ENCODE assay signal across 9 mouse cellular contexts in the genomic region with DNA sequence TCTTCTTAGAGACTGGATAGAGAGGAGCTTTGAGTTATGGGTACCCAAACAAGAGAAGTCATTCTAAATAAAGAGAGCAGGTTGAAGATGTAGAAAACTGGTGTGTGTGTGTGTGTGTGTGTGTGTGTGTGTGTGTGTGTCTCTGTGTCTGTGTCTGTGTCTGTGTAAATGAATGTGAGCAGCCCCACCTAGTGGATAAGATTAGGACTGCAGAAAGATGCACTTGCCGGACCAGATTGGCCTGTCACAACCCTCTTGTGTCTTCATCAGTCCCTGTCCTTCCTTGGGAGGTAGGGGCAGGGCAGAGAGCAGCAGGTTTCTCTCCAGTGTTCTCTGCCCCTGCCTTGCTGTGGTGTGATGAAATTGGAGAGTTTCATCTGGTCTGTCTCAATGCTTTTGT. TPM values are rescaled to one million over a fixed set of nuclear protein-coding genes. Genes with fewer than 3 reads are reported as not detected.
DNase-seq lines count a peak whose midpoint lies in the region; ATAC-seq lines count a peak whose summit lies in the region.
"Had no signal": no experiment of that assay in that cellular context is flagged by ENCODE, and none has a peak within 500 bp of the region (broad histone marks: within the 10 kb centered on the region; RNA-seq: fewer than 3 reads in every experiment).

No protein-coding gene starts in this region.

- H3K27me3 ChIP-seq in midbrain, embryonic 14.5 days (ENCODE audit: control insufficient read depth, insufficient read depth, low read length), result no peaks in the 10 kb centered on the region
- H3K27me3 ChIP-seq in midbrain, embryonic 15.5 days (replicated peaks), result no peaks in the 10 kb centered on the region; the same call in 1 of the 2 replicates
- no peaks in the 10 kb centered on the region for H3K27me3 ChIP-seq in limb, embryonic 10.5 days (ENCODE audit: low read depth, poor library complexity, severe bottlenecking)
- no peaks in the 10 kb centered on the region for H3K27me3 ChIP-seq in splenic B cell, adult 2 months (ENCODE audit: control insufficient read depth, insufficient read depth, low read length, poor library complexity, severe bottlenecking)

- H3K4me3 ChIP-seq in midbrain, embryonic 14.5 days (replicated peaks; ENCODE audit: low read depth, low read length), result no peak overlapping the region
- no peak overlapping the region for H3K4me3 ChIP-seq in midbrain, embryonic 15.5 days
- H3K4me3 ChIP-seq in limb, embryonic 10.5 days, result no peak overlapping the region
- H3K4me3 ChIP-seq: myocyte had no signal

- no peaks in the 10 kb centered on the region for H3K4me1 ChIP-seq in midbrain, embryonic 14.5 days (ENCODE audit: control insufficient read depth, insufficient read depth, low read length)
- H3K4me1 ChIP-seq in midbrain, embryonic 15.5 days, result no peaks in the 10 kb centered on the region
- no peaks in the 10 kb centered on the region for H3K4me1 ChIP-seq in limb, embryonic 10.5 days

- no peak overlapping the region for H3K4me2 ChIP-seq in midbrain, embryonic 14.5 days (ENCODE audit: low read length)
- H3K4me2 ChIP-seq in midbrain, embryonic 15.5 days, result no peak overlapping the region

- H3K9me3 ChIP-seq in midbrain, embryonic 14.5 days (ENCODE audit: control insufficient read depth, low read length), result no peaks in the 10 kb centered on the region
- H3K9me3 ChIP-seq in midbrain, embryonic 15.5 days, result no peaks in the 10 kb centered on the region
- no peaks in the 10 kb centered on the region for H3K9me3 ChIP-seq in limb, embryonic 10.5 days (replicated peaks)

- H3K27ac ChIP-seq in midbrain, embryonic 14.5 days (replicated peaks; ENCODE audit: low read depth, low read length), result no peak overlapping the region
- H3K27ac ChIP-seq in midbrain, embryonic 15.5 days, result no peak overlapping the region
- no peak overlapping the region for H3K27ac ChIP-seq in limb, embryonic 10.5 days

- 9% methylated on average over 1 of the region's 1 CpGs for WGBS in midbrain, embryonic 14.5 days
- WGBS in midbrain, embryonic 15.5 days, result 28% methylated on average over 1 of the region's 1 CpGs
- WGBS in limb, embryonic 10.5 days, result 23% methylated on average over 1 of the region's 1 CpGs

- DNase-seq in cerebellum, postnatal 14 days, result peak; percentile 34 to 55
- no peak for DNase-seq in cerebellum, adult 9-10 months
- peak; percentile 63 for DNase-seq in midbrain, embryonic 14.5 days
- peak; percentile 81 for DNase-seq in embryo, embryonic 10.5 days (ENCODE audit: low spot score)
- peak; percentile 57 for DNase-seq in limb, embryonic 10.5 days (ENCODE audit: low spot score)
- peak; percentile 65 for DNase-seq in splenic B cell, adult 2 months (ENCODE audit: low read depth, low spot score)
- DNase-seq in ovary, postnatal 14 days (ENCODE audit: low spot score), result no peak

- no peak overlapping the region for H3K9ac ChIP-seq in midbrain, embryonic 14.5 days (replicated peaks; ENCODE audit: low read length)
- H3K9ac ChIP-seq in midbrain, embryonic 15.5 days, result no peak overlapping the region

- no peaks in the 10 kb centered on the region for H3K36me3 ChIP-seq in midbrain, embryonic 14.5 days (ENCODE audit: control insufficient read depth, insufficient read depth, low read length)
- no peaks in the 10 kb centered on the region for H3K36me3 ChIP-seq in midbrain, embryonic 15.5 days (replicated peaks)
- H3K36me3 ChIP-seq in limb, embryonic 10.5 days, result no peaks in the 10 kb centered on the region
- no peaks in the 10 kb centered on the region; the same call in 1 of the 2 replicates for H3K36me3 ChIP-seq in splenic B cell, adult 2 months (ENCODE audit: control insufficient read depth, insufficient read depth, low read length, poor library complexity, severe bottlenecking)

- no peak for ATAC-seq in midbrain, embryonic 14.5 days (ENCODE audit: low FRiP score, low TSS enrichment)
- ATAC-seq in midbrain, embryonic 15.5 days (replicated peaks), result no peak

RNA-seq across cellular contexts. Expression of gene Tnnt2, which starts 7.2 kb away (rescaled TPM):
- polyA plus RNA-seq in midbrain, embryonic 14.5 days (2014; fragmentation: Nextera tagmentation; extraction: Ambion mirVana), result 0.34 TPM in 1 of 2 replicates, not detected in the other
- 0.71 and 13.1 TPM in 2 replicates for polyA plus RNA-seq in midbrain, embryonic 15.5 days (2015; fragmentation: Nextera tagmentation; extraction: Ambion mirVana)
- 2.1 and 4.0 TPM in 2 replicates for polyA plus RNA-seq in limb, embryonic 10.5 days (2016; fragmentation: Nextera tagmentation; extraction: Ambion mirVana)

RNA-seq across cellular contexts. Expression of gene Lad1, which starts 10.5 kb away (rescaled TPM):
- 0.58 and 1.0 TPM in 2 replicates for polyA plus RNA-seq in midbrain, embryonic 14.5 days (2014; fragmentation: Nextera tagmentation; extraction: Ambion mirVana)
- polyA plus RNA-seq in midbrain, embryonic 15.5 days (2015; fragmentation: Nextera tagmentation; extraction: Ambion mirVana), result 0.69 and 1.4 TPM in 2 replicates
- 5.1 and 6.0 TPM in 2 replicates for polyA plus RNA-seq in limb, embryonic 10.5 days (2016; fragmentation: Nextera tagmentation; extraction: Ambion mirVana)

RNA-seq across cellular contexts. Expression of gene Tnni1, which starts 49.7 kb away (rescaled TPM):
- polyA plus RNA-seq in midbrain, embryonic 14.5 days (2014; fragmentation: Nextera tagmentation; extraction: Ambion mirVana), result 0.43 TPM in 1 of 2 replicates, not detected in the other
- 0.56 and 1.9 TPM in 2 replicates for polyA plus RNA-seq in midbrain, embryonic 15.5 days (2015; fragmentation: Nextera tagmentation; extraction: Ambion mirVana)
- polyA plus RNA-seq in limb, embryonic 10.5 days (2016; fragmentation: Nextera tagmentation; extraction: Ambion mirVana), result 8.3 and 12.7 TPM in 2 replicates

Comparison
In these comparisons a context has a peak if more than half of its experiments do, and no peak if none do; other contexts are left out.
1. DNase-seq: peak in cerebellum, postnatal 14 days (2 of 2), midbrain, embryonic 14.5 days (single experiment), embryo, embryonic 10.5 days (single experiment), limb, embryonic 10.5 days (single experiment) and splenic B cell, adult 2 months (single experiment); none in cerebellum, adult 9-10 months (single experiment) and ovary, postnatal 14 days (single experiment).